Mouse (Mus musculus) hindbrain, embryonic 16.5 days (tissue): Measurements from ENCODE around the gene Bdnf. TPM values are rescaled to one million over a fixed set of nuclear protein-coding genes. Genes with fewer than 3 reads are reported as not detected.

Experiments used
- ATAC-seq: fragments of 200-750 bp; cut with Nextera tagmentation; 2 replicates; pipeline ENCODE4 v1.8.0; 2017; ENCODE audit warnings: moderate TSS enrichment, moderate library complexity
- H3K27ac ChIP-seq: fragments of 300-500 bp; sonication (generic); 2 replicates; pipeline ENCODE4 v1.5.1; 2014; ENCODE audit warnings: low read depth, mild to moderate bottlenecking, control low read depth, low read length, moderate library complexity
- H3K27me3 ChIP-seq: fragments of 300-500 bp; sonication (generic); replicated peaks from 2 replicates; pipeline ENCODE4 v1.6.1; 2014; ENCODE audit warnings: low read length; ENCODE audit not compliant: control insufficient read depth, insufficient read depth
- H3K36me3 ChIP-seq: fragments of 300-500 bp; sonication (generic); 2 replicates; pipeline ENCODE4 v1.6.1; 2014; ENCODE audit warnings: mild to moderate bottlenecking, low read length, moderate library complexity, mixed read lengths; ENCODE audit not compliant: control insufficient read depth, insufficient read depth
- H3K4me1 ChIP-seq: fragments of 300-500 bp; sonication (generic); 2 replicates; pipeline ENCODE4 v1.6.1; 2014; ENCODE audit warnings: low read depth, low read length; ENCODE audit not compliant: control insufficient read depth, insufficient read depth
- H3K4me2 ChIP-seq: fragments of 300-500 bp; sonication (generic); 2 replicates; pipeline ENCODE4 v1.6.1; 2014; ENCODE audit warnings: mild to moderate bottlenecking, low read length, control low read depth, moderate library complexity
- H3K4me3 ChIP-seq: fragments of 300-500 bp; sonication (generic); 2 replicates; pipeline ENCODE4 v1.5.1; 2014; ENCODE audit warnings: mild to moderate bottlenecking, low read length, control low read depth, moderate library complexity
- H3K9ac ChIP-seq: fragments of 300-500 bp; sonication (generic); 2 replicates; pipeline ENCODE4 v1.6.1; 2014; ENCODE audit warnings: low read depth, mild to moderate bottlenecking, control low read depth, low read length, moderate library complexity
- H3K9me3 ChIP-seq: fragments of 300-500 bp; sonication (generic); 2 replicates; pipeline ENCODE4 v1.6.1; 2014; ENCODE audit warnings: mild to moderate bottlenecking, low read length, moderate library complexity; ENCODE audit not compliant: control insufficient read depth
- WGBS: fragments of 180-500 bp; shearing (Covaris S2); extraction: QIAGEN DNeasy Blood & Tissue Kit; methylation state at CpG from one replicate; pipeline ENCODE4 v1.1.7; 2014; 5-methylcytosine and 5-hydroxymethylcytosine counted together
- polyA plus RNA-seq: library from polyadenylated mRNA; unstranded; fragments of >200 nt; fragmentation: Nextera tagmentation; extraction: Ambion mirVana; gene quantifications from 2 replicates; pipeline ENCODE4 v1.2.1, GENCODE M21; 2015

Gene Bdnf
- polyA plus RNA-seq, 1 experiment from 2014 or later = 7.3 TPM

DNA sequence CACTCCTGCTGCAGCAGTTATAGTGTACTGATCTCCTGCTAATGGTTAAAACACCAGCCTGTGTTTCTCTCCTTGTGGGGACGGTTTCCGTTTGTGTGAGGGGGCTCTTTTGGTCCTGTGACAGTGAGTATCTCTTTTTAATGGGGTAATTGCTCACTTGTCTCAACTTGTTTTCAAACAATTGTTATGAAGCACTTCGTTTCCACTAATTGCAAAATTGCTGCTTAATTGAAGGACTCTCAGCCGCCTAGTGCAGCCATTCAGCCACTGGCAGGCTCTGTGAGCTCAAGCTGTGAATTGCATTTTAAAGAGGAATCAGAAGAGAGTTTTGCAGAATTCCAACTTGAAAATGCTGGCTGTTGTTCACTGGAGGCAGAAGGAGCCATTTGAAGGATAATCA is 22.7 kb downstream of the Bdnf start:
- H3K36me3 ChIP-seq = no peaks in the 10 kb centered on the region
- H3K4me1 ChIP-seq = peaks cover 9% of the 10 kb centered on the region
- H3K27me3 ChIP-seq = no peaks in the 10 kb centered on the region; the same call in 1 of the 2 replicates
- H3K4me3 ChIP-seq = no peak overlapping the region
- ATAC-seq = no peak
- no peak overlapping the region for H3K27ac ChIP-seq
- H3K9ac ChIP-seq = no peak overlapping the region
- WGBS = 5% methylated on average over 4 of the region's 4 CpGs
- peak overlapping the region; percentile 32 for H3K4me2 ChIP-seq
- H3K9me3 ChIP-seq = no peaks in the 10 kb centered on the region

GRCm38 (mm10) chr2:109700291-109700690 is 25.8 kb downstream of the Bdnf start:
- H3K27ac ChIP-seq = no peak overlapping the region
- no peak overlapping the region for H3K9ac ChIP-seq
- WGBS = 84% methylated on average over 5 of the region's 5 CpGs
- no peaks in the 10 kb centered on the region for H3K9me3 ChIP-seq
- no peak overlapping the region for H3K4me2 ChIP-seq
- no peak for ATAC-seq
- peaks cover 2% of the 10 kb centered on the region; the same call in 1 of the 2 replicates for H3K4me1 ChIP-seq
- no peak overlapping the region for H3K4me3 ChIP-seq
- H3K36me3 ChIP-seq = no peaks in the 10 kb centered on the region
- no peaks in the 10 kb centered on the region for H3K27me3 ChIP-seq

DNA sequence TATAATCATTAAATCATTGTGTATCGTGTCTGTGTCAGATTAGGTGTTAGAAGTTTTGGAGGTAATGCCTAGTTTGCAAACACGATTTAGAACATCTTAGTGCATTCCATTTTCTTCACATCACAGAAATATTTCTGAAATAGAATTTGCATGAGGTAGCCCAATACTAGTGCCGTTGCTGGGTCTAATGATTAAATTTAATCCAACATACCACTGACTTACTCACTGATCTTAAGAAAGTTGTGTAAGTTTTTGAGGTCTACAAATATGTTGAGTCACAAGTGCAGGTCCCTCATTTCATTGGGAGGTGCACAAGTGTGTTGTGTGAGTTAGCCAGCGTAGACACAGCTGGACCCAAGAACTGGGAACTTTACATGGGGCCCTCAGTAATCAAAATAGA is 29.1 kb downstream of the Bdnf start:
- Histone ChIP-seq H3K4me3 (no peak overlapping the region), H3K36me3 (no peaks in the 10 kb centered on the region), H3K4me2 (no peak overlapping the region), H3K27ac (no peak overlapping the region), H3K9me3 (no peaks in the 10 kb centered on the region), H3K9ac (no peak overlapping the region), H3K4me1 (no peaks in the 10 kb centered on the region), H3K27me3 (no peaks in the 10 kb centered on the region)
- WGBS = 86% methylated on average over 4 of the region's 4 CpGs
- no peak for ATAC-seq

- Histone ChIP-seq H3K4me3 (no peak overlapping the region), H3K4me2 (no peak overlapping the region), H3K27ac (no peak overlapping the region), H3K9me3 (no peaks in the 10 kb centered on the region), H3K27me3 (no peaks in the 10 kb centered on the region), H3K36me3 (no peaks in the 10 kb centered on the region), H3K4me1 (no peaks in the 10 kb centered on the region), H3K9ac (no peak overlapping the region)
- ATAC-seq = no peak
- 93% methylated on average over 5 of the region's 5 CpGs for WGBS
Observed at GRCm38 (mm10) chr2:109704053-109704452, 29.6 kb downstream of the Bdnf start.

DNA sequence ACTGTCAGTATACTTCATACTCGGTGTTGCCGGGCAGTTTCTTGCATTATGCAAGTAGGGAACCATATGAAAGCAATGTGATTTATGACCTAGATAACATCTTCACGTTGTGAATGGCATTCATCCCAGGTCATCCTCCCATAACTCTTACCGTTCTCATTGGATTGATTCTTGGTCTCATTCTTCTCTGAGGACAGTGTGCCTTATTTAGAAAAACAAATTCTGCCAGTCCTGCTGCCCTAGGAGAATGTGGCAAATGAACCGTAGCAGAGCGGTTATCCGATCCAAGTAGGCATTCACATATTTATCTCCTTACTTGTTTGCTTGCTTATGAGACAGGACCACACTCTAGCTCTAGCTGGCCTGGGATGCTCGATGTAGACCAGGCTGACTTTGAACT is 32.0 kb downstream of the Bdnf start:
- Histone ChIP-seq H3K27me3 (no peaks in the 10 kb centered on the region), H3K27ac (no peak overlapping the region), H3K4me3 (no peak overlapping the region), H3K4me2 (no peak overlapping the region), H3K9ac (no peak overlapping the region), H3K36me3 (no peaks in the 10 kb centered on the region), H3K9me3 (no peaks in the 10 kb centered on the region), H3K4me1 (no peaks in the 10 kb centered on the region)
- WGBS = 63% methylated on average over 8 of the region's 8 CpGs
- ATAC-seq = no peak

DNA sequence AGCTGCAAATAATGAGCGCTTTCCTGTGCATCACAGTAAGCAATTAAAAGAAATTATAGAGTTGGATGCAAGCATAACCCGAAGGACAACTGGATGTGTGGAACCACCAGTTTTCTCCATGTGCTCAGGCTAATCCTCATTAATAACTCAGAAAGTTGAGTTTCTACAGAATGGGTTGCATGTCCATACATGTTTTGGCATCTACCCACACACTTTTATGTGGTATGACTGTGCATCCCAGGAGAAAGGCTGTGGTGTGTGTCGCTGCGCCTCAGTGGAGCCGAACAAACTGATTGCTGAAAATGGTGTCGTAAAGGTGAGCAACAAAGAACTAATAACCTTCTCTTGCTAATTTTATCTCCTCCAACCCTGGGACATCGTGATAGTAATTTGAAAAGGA is 34.8 kb downstream of the Bdnf start:
- Histone ChIP-seq H3K27me3 (no peaks in the 10 kb centered on the region), H3K36me3 (no peaks in the 10 kb centered on the region), H3K4me3 (no peak overlapping the region), H3K9me3 (no peaks in the 10 kb centered on the region), H3K9ac (no peak overlapping the region), H3K4me2 (no peak overlapping the region), H3K27ac (no peak overlapping the region), H3K4me1 (no peaks in the 10 kb centered on the region)
- no peak for ATAC-seq
- WGBS = 91% methylated on average over 7 of the region's 7 CpGs

DNA sequence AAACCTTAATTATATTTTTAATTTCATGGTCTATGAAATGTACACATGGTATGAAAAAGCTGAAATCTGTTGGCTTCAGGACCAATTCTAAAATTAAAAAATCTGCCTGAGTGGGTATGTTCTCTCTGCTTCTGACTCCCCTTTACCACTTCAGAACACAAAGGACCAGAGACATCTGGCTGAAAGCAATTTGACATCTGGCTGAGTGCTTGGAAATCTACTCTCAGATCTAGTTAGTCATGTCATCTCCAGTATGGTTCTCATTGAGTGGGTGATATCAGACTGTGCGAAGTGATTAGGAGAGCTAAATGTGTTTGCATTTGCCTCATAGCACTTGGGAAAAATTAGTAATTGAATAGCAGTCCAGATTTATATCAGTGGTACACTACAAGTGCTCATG is 36.5 kb downstream of the Bdnf start:
- Histone ChIP-seq H3K27me3 (no peaks in the 10 kb centered on the region), H3K4me3 (no peak overlapping the region), H3K9me3 (no peaks in the 10 kb centered on the region), H3K4me1 (no peaks in the 10 kb centered on the region), H3K36me3 (no peaks in the 10 kb centered on the region), H3K27ac (no peak overlapping the region), H3K9ac (no peak overlapping the region), H3K4me2 (no peak overlapping the region)
- WGBS = 83% methylated on average over 1 of the region's 1 CpGs
- ATAC-seq = no peak

- WGBS = 87% methylated on average over 3 of the region's 3 CpGs
- Histone ChIP-seq H3K4me3 (no peak overlapping the region), H3K4me1 (no peaks in the 10 kb centered on the region), H3K4me2 (no peak overlapping the region), H3K27ac (no peak overlapping the region), H3K9ac (no peak overlapping the region), H3K36me3 (peaks cover 5% of the 10 kb centered on the region; the same call in 1 of the 2 replicates), H3K27me3 (no peaks in the 10 kb centered on the region), H3K9me3 (no peaks in the 10 kb centered on the region)
- ATAC-seq = no peak
Observed at GRCm38 (mm10) chr2:109725261-109725660, 50.8 kb downstream of the Bdnf start.

DNA sequence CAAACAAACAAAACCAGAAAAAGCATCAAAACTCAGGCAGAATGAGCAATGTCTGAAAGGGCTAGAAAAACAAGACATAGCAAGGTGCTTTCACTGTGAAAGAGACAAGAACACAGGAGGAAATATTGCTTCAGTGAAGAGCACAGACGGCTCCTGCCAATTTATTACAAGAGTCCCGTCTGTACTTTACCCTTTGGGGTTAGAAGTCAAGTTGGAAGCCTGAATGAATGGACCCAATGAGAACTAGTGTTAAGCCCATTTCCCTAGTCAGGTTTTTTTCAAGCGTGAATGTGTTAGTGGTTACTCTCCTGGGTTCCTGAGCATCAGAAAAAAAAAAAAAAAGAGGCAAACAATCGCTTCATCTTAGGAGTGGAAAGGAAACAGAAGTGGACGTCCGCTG is 51.3 kb downstream of the Bdnf start:
- WGBS = 67% methylated on average over 6 of the region's 6 CpGs
- ATAC-seq = no peak
- H3K9me3 ChIP-seq = no peaks in the 10 kb centered on the region

DNA sequence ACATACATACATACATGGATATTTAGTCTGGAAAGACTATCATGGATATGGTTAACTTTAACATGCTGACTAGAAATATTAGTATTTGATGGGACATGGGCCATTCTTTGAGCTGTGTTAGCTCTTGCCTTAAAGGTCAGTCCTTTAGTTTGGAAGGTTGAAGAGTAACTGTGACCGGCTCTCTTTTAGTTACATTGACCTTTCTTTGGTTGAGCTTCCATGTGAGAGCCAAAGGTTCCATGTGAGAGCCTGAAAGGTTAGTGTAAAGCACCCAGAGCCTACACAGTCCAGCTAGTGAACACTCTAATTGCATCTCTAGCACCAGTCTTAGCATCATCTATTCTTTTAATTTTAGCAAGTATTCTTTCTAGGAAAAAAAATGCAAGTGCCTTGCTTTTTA is 54.7 kb downstream of the Bdnf start:
- no peaks in the 10 kb centered on the region for H3K9me3 ChIP-seq
- H3K36me3 ChIP-seq = no peaks in the 10 kb centered on the region
- H3K4me3 ChIP-seq = no peak overlapping the region
- H3K27me3 ChIP-seq = no peaks in the 10 kb centered on the region
- WGBS = 96% methylated on average over 1 of the region's 1 CpGs
- no peak overlapping the region for H3K4me2 ChIP-seq
- no peak overlapping the region for H3K27ac ChIP-seq
- no peaks in the 10 kb centered on the region for H3K4me1 ChIP-seq
- ATAC-seq = no peak
- no peak overlapping the region for H3K9ac ChIP-seq

More for the DNA sequence above, 51.3 kb downstream of the Bdnf start:
- Histone ChIP-seq H3K4me1 (no peaks in the 10 kb centered on the region), H3K27me3 (no peaks in the 10 kb centered on the region), H3K4me2 (no peak overlapping the region), H3K36me3 (peaks cover 5% of the 10 kb centered on the region; the same call in 1 of the 2 replicates), H3K4me3 (no peak overlapping the region), H3K27ac (no peak overlapping the region), H3K9ac (no peak overlapping the region)
